Mouse (Mus musculus) G1E (cell line): Measurements from ENCODE around the gene Sh3kbp1.

Experiments
- CTCF ChIP-seq: IDR thresholded peaks from 2 replicates; pipeline ENCODE4 v1.5.1; 2012; ENCODE audit warnings: low read depth, low read length, inconsistent platforms, mixed read lengths
- GATA1 ChIP-seq: IDR thresholded peaks from 2 replicates; pipeline ENCODE4 v1.6.1; 2012; ENCODE audit warnings: borderline replicate concordance, low read length, inconsistent platforms, mixed read lengths
- POLR2AphosphoS5 ChIP-seq: IDR thresholded peaks from 2 replicates; pipeline ENCODE4 v1.6.1; 2012; ENCODE audit warnings: low read depth, low read length, inconsistent platforms; ENCODE audit not compliant: insufficient replicate concordance
- TAL1 ChIP-seq: conservative IDR thresholded peaks from 2 replicates; pipeline ENCODE4 v1.6.1; 2012; ENCODE audit warnings: low read depth, low read length, inconsistent platforms, mixed read lengths

DNA sequence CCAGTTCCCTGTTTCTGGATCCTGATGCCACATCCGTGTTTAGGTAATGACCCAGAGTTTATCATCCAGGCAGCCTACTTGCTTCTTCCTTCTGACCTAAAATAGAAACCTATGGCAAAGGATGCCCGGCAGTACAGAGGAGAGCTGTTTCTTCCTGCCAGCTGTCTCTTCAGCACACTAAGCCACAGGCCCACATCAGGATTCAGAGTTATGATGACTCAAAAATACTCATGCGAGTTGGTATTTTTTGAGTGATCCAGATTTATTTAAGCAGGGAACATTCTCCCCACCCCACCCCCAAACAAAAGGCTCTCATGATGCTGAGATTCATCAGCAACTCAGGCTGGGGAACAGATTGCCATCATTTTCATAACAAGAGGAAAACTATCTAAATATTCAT is 240.6 kb downstream of the Sh3kbp1 start:
- TF ChIP-seq CTCF (no peak), POLR2AphosphoS5 (no peak), GATA1 (no peak), TAL1 (no peak)
